Mouse (Mus musculus) stomach, postnatal 0 days (tissue): ENCODE data around the gene F2rl2.

Experiments
- CTCF ChIP-seq: IDR thresholded peaks from 2 replicates; pipeline ENCODE4 v1.5.1; 2016; ENCODE audit warnings: antibody characterized with exemption, low read depth, mild to moderate bottlenecking, moderate library complexity
- EP300 ChIP-seq: optimal IDR thresholded peaks from 2 replicates; pipeline ENCODE3; 2016; ENCODE audit warnings: antibody characterized with exemption

DNA sequence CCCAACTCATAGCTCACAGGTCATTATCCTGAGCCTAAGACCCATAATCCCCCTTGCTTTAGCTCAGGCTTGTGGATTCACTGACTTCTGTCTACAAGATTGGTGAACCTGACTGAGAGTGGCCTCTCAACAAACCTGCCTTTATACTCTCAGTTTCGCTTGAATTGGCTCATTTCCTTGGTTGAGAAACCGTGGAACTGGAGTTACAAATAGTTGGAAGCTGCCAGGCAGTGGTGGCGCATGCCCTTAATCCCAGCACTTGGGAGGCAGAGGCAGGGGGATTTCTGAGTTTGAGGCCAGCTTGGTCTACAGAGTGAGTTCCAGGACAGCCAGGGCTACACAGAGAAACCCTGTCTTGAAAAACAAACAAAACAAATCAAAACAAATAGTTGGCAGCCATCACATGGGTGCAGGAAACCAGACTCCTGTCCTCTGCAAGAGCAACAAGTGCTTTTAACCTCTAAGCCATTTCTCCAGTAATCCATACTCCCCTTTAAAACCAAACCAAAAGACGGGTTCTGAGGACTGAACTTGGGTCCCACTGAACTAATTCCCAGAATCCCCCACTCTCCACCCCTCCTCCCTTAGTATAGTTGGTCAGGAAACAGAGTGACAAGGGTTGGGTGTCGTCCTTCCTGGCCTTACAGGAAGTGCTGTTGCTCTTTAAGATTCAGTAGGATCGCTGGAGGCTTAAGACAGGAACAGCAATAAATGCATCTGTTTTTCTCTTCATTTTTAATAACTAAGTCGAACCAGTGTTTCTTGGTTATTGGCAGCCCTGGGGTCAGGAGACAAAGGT, 44.6 kb upstream of the F2rl2 start:
- TF ChIP-seq CTCF (no peak), EP300 (no peak)
